Mouse (Mus musculus): Measurements from ENCODE around the gene Spdl1. TPM values are rescaled to one million over a fixed set of nuclear protein-coding genes. Genes with fewer than 3 reads are reported as not detected.

Spdl1 gene
- polyA plus RNA-seq, 1 experiment from 2014 or later, result 21.8 TPM

DNA sequence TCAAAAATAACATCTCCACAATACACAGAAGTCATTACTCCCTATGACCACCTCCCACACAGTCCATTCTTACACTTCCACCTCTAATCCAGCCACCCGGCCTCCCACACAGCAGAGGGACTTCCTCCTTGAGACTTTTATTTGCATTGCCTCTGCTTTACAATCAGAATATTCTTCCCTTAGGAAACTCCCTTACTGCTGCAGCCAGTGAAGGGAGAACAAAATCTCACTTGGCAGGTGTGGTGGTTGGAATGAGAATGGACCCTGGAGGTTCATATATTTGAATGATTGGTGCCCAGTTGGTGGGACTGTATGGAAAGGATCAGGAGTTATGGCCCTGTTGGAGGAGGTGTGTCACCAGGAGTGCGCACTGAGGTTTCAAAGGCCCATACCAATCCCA is 57.4 kb downstream of the Spdl1 start:
- no peak overlapping the region for H3K9ac ChIP-seq (replicated peaks; ENCODE audit: low read depth, low read length)
- no peaks in the 10 kb centered on the region for H3K9me3 ChIP-seq (ENCODE audit: control insufficient read depth, low read depth, low read length)
- ATAC-seq (ENCODE audit: insufficient number of reproducible peaks, insufficient read depth, low FRiP score, low read depth), result no peak
- WGBS, result 74% methylated on average over 2 of the region's 2 CpGs
- no peaks in the 10 kb centered on the region for H3K27me3 ChIP-seq (ENCODE audit: control insufficient read depth, insufficient read depth, low read length)
- H3K4me3 ChIP-seq (ENCODE audit: low read depth, low read length), result no peak overlapping the region
- no peak overlapping the region for H3K4me2 ChIP-seq (replicated peaks; ENCODE audit: low read depth, low read length)
- H3K4me1 ChIP-seq (ENCODE audit: control insufficient read depth, insufficient read depth, low read length), result no peaks in the 10 kb centered on the region
- H3K36me3 ChIP-seq (ENCODE audit: control insufficient read depth, insufficient read depth, low read length), result no peaks in the 10 kb centered on the region
- H3K27ac ChIP-seq (ENCODE audit: low read length), result no peak overlapping the region

DNA sequence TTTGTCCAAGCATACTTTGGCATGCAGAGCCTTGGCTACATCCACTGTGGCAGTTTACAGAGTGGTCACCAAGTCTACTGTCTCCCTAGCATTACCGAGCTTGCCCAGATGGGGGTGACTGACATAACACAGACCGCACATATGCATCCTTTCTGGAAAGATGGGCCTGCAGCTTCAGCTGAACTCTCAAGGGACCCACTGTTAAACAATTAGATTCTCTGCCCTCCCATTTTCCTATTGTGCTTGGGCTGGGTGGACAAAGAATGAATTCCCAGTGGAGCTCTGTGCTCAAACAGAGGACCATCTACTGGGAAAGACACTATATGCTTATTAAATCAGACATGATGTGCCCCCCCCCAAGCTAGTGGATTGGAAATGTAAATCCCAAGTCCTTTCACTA is 58.8 kb downstream of the Spdl1 start:
- WGBS, result 70% methylated on average over 2 of the region's 2 CpGs
- no peak overlapping the region for H3K4me3 ChIP-seq (ENCODE audit: low read depth, low read length)
- H3K27me3 ChIP-seq (ENCODE audit: control insufficient read depth, insufficient read depth, low read length), result no peaks in the 10 kb centered on the region
- no peak overlapping the region for H3K4me2 ChIP-seq (replicated peaks; ENCODE audit: low read depth, low read length)
- no peak for ATAC-seq (ENCODE audit: insufficient number of reproducible peaks, insufficient read depth, low FRiP score, low read depth)
- H3K36me3 ChIP-seq (ENCODE audit: control insufficient read depth, insufficient read depth, low read length), result no peaks in the 10 kb centered on the region
- no peaks in the 10 kb centered on the region for H3K9me3 ChIP-seq (ENCODE audit: control insufficient read depth, low read depth, low read length)
- H3K9ac ChIP-seq (replicated peaks; ENCODE audit: low read depth, low read length), result no peak overlapping the region
- H3K27ac ChIP-seq (ENCODE audit: low read length), result no peak overlapping the region
- 0 out of 2 replicates have a peak, but pooled peaks cover 3% of the 10 kb centered on the region for H3K4me1 ChIP-seq (ENCODE audit: control insufficient read depth, insufficient read depth, low read length)

DNA sequence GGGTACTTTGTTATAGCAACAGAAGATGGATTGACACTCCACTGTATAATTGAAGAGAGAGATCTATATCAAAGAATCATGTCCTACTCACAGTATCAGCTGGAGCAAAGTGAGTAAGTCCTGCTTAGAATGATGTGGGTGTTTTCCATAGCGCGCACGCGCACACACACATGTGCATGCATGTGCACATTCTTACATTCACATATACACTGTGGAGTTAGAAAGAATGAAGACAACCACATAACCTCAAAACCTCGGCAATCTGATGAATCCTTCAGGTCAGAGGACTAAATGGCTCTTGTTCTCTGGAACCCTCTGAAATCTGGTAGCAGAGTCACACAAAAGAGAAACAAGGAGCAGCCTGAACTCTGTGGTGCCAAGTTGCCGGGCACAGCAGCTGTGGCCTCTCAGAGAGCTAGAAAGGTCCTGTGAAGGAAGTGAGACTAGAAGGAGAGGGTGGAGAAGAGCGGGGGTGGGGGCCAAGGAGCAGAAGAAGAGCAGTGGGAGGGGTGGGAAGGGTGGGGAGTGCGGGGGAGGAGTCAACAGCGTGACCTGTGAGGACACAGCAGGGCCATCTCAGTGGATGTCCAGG is 60.0 kb downstream of the Spdl1 start:
- 82% methylated on average over 9 of the region's 9 CpGs for WGBS
- H3K27ac ChIP-seq (ENCODE audit: low read length), result no peak overlapping the region

DNA sequence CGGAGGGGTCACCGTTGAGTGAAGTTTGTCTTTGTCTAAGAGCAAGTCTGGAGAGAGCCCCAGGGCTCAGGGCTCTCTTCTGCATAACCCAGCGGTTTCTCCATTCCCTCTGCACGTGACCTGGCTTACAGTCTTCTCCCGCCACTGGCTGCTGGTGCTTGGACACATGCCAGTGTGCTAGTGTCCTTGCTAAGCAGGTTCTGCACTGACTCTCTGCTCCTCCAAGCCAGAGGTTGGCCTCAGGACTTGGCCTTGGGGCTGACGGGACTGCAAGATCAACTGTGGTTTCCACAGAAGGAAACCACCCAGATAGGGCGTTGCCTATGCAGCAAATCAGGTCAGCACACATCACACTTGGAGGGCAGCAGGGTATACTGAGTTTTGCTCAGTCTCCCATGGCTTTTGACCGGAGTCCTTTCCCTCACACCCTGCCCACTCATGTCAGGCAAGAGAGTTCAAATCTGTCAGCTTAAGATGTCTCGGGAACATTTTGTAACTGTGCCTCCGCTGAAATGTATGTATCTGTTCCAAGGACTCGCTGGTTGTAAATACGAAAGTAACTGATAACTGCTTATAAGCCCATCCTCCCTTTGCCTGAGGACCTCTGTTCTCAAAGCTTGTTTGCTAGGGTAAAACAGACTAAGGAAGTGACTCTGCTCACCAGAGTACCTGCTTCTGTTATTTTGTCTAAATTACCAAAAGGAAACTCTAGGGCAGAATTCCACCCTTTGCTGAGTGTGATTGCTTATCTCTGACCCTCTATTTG is 62.0 kb downstream of the Spdl1 start:
- Histone ChIP-seq H3K36me3 (ENCODE audit: control insufficient read depth, insufficient read depth, low read length) (no peaks in the 10 kb centered on the region), H3K27ac (ENCODE audit: low read length) (no peak overlapping the region), H3K4me3 (ENCODE audit: low read depth, low read length) (no peak overlapping the region), H3K9me3 (ENCODE audit: control insufficient read depth, low read depth, low read length) (no peaks in the 10 kb centered on the region), H3K9ac (replicated peaks; ENCODE audit: low read depth, low read length) (no peak overlapping the region), H3K27me3 (ENCODE audit: control insufficient read depth, insufficient read depth, low read length) (no peaks in the 10 kb centered on the region), H3K4me2 (replicated peaks; ENCODE audit: low read depth, low read length) (no peak overlapping the region), H3K4me1 (ENCODE audit: control insufficient read depth, insufficient read depth, low read length) (0 out of 2 replicates have a peak, but pooled peaks cover 3% of the 10 kb centered on the region)
- WGBS, result 50% methylated on average over 12 of the region's 12 CpGs
- ATAC-seq (ENCODE audit: insufficient number of reproducible peaks, insufficient read depth, low FRiP score, low read depth), result peak; percentile 65; the same call in 1 of the 2 replicates

More for the DNA sequence above, 60.0 kb downstream of the Spdl1 start:
- Histone ChIP-seq H3K9me3 (ENCODE audit: control insufficient read depth, low read depth, low read length) (no peaks in the 10 kb centered on the region), H3K9ac (replicated peaks; ENCODE audit: low read depth, low read length) (no peak overlapping the region), H3K4me2 (replicated peaks; ENCODE audit: low read depth, low read length) (no peak overlapping the region), H3K36me3 (ENCODE audit: control insufficient read depth, insufficient read depth, low read length) (no peaks in the 10 kb centered on the region), H3K4me1 (ENCODE audit: control insufficient read depth, insufficient read depth, low read length) (0 out of 2 replicates have a peak, but pooled peaks cover 3% of the 10 kb centered on the region), H3K27me3 (ENCODE audit: control insufficient read depth, insufficient read depth, low read length) (no peaks in the 10 kb centered on the region), H3K4me3 (ENCODE audit: low read depth, low read length) (no peak overlapping the region)
- ATAC-seq (ENCODE audit: insufficient number of reproducible peaks, insufficient read depth, low FRiP score, low read depth), result no peak

DNA sequence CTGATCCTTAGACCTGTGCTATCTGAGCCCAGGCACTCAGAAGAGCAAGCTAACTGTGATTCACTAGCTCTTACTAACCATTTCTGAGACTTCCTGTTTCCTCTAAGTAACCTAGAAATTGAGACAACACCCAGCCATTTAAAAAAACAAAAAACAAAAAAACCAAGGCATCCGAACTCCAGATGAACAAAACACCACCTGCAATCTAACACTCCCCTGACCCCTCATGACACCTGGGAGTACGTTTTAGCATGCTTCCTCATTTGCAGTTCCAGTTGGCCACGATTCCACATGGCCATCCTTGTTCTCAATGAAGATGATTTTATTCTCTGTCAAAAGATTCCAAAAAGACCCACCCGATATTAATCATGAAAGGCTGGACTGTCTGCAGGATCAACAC is 62.8 kb downstream of the Spdl1 start:
- Histone ChIP-seq H3K4me1 (ENCODE audit: control insufficient read depth, insufficient read depth, low read length) (0 out of 2 replicates have a peak, but pooled peaks cover 3% of the 10 kb centered on the region), H3K4me2 (replicated peaks; ENCODE audit: low read depth, low read length) (no peak overlapping the region), H3K9me3 (ENCODE audit: control insufficient read depth, low read depth, low read length) (no peaks in the 10 kb centered on the region), H3K27ac (ENCODE audit: low read length) (no peak overlapping the region), H3K9ac (replicated peaks; ENCODE audit: low read depth, low read length) (no peak overlapping the region), H3K4me3 (ENCODE audit: low read depth, low read length) (no peak overlapping the region), H3K36me3 (ENCODE audit: control insufficient read depth, insufficient read depth, low read length) (no peaks in the 10 kb centered on the region), H3K27me3 (ENCODE audit: control insufficient read depth, insufficient read depth, low read length) (no peaks in the 10 kb centered on the region)
- ATAC-seq (ENCODE audit: insufficient number of reproducible peaks, insufficient read depth, low FRiP score, low read depth), result no peak
- 46% methylated on average over 4 of the region's 4 CpGs for WGBS

DNA sequence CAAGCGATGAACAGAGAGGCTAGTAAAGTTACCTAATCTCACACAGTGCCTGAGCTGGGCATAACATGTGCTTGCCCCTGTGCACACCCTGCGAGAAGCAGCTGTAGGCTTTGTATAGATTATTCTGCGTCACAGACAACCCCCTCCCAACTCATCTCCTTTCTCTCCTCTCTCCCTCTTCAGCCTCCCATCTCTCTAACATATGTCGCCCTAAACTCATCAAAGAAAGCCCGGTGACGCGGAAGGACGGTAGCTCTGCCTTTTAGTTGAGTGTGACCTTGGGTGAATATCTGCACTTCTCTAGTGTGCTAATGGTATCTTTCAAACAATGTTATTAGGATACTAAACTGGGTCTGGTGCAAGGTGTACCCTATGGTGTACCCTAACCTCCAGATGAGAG is 63.5 kb downstream of the Spdl1 start:
- no peaks in the 10 kb centered on the region for H3K36me3 ChIP-seq (ENCODE audit: control insufficient read depth, insufficient read depth, low read length)
- ATAC-seq (ENCODE audit: insufficient number of reproducible peaks, insufficient read depth, low FRiP score, low read depth), result no peak
- no peaks in the 10 kb centered on the region for H3K27me3 ChIP-seq (ENCODE audit: control insufficient read depth, insufficient read depth, low read length)
- H3K9ac ChIP-seq (replicated peaks; ENCODE audit: low read depth, low read length), result no peak overlapping the region
- no peak overlapping the region for H3K4me2 ChIP-seq (replicated peaks; ENCODE audit: low read depth, low read length)
- H3K9me3 ChIP-seq (ENCODE audit: control insufficient read depth, low read depth, low read length), result no peaks in the 10 kb centered on the region
- 91% methylated on average over 8 of the region's 8 CpGs for WGBS
- 0 out of 2 replicates have a peak, but pooled peaks cover 3% of the 10 kb centered on the region for H3K4me1 ChIP-seq (ENCODE audit: control insufficient read depth, insufficient read depth, low read length)
- H3K27ac ChIP-seq (ENCODE audit: low read length), result no peak overlapping the region
- H3K4me3 ChIP-seq (ENCODE audit: low read depth, low read length), result no peak overlapping the region

DNA sequence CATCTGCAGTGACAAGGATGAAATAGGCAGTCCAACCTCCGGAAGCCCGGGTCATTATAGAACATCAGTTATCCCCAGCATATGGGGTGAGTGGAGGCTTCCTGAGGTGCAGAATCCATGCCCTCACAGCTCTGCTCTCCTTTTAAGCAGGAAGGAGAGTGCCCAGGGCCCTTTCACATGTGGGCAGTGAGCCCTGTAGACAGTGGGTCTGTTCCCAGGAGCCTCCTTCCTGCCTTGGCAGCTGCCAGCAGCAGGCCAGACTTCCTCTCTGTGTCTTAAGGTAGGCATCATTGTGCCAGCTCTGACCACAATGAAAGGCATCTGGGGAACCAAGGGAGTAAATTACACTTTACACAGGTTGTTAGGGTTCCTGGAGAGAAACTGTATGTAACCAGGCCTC is 64.0 kb downstream of the Spdl1 start:
- Histone ChIP-seq H3K4me1 (ENCODE audit: control insufficient read depth, insufficient read depth, low read length) (0 out of 2 replicates have a peak, but pooled peaks cover 3% of the 10 kb centered on the region), H3K36me3 (ENCODE audit: control insufficient read depth, insufficient read depth, low read length) (no peaks in the 10 kb centered on the region), H3K27ac (ENCODE audit: low read length) (no peak overlapping the region), H3K4me2 (replicated peaks; ENCODE audit: low read depth, low read length) (no peak overlapping the region), H3K9ac (replicated peaks; ENCODE audit: low read depth, low read length) (no peak overlapping the region), H3K4me3 (ENCODE audit: low read depth, low read length) (no peak overlapping the region), H3K9me3 (ENCODE audit: control insufficient read depth, low read depth, low read length) (no peaks in the 10 kb centered on the region), H3K27me3 (ENCODE audit: control insufficient read depth, insufficient read depth, low read length) (no peaks in the 10 kb centered on the region)
- 75% methylated on average over 2 of the region's 2 CpGs for WGBS
- no peak for ATAC-seq (ENCODE audit: insufficient number of reproducible peaks, insufficient read depth, low FRiP score, low read depth)

DNA sequence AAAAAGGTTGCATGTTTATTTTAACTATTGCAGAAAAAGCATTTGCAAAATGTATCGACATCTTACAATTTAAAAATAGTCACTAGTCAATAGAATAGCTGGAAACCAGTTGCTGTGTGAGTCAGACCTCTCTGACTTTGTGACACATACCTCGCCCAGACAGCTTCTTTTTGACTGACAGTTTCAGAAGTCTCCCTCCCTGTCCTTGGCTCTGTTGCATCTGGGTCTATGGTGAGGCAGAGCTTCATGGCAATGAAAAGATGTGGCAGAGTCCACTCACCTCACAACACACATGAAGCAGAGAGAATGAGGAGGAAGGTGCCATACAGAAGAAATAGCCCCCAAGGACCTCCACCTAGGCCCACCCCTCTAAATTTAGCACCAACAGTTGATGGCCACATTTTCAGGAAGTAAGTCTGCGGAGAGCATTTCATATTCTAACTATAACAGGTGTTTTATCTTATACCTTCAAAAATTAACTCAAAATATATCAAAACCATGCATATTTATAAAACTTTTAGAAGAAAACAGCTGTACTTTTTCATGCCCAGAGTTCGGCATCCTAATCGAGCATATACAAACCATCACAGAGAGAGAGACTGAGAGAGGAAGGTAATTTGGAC is 69.6 kb downstream of the Spdl1 start:
- no peak for ATAC-seq (ENCODE audit: insufficient number of reproducible peaks, insufficient read depth, low FRiP score, low read depth)

More for the DNA sequence above, 69.6 kb downstream of the Spdl1 start:
- H3K36me3 ChIP-seq (ENCODE audit: control insufficient read depth, insufficient read depth, low read length), result no peaks in the 10 kb centered on the region
- 73% methylated on average over 5 of the region's 5 CpGs for WGBS
- H3K4me3 ChIP-seq (ENCODE audit: low read depth, low read length), result no peak overlapping the region
- H3K4me2 ChIP-seq (replicated peaks; ENCODE audit: low read depth, low read length), result no peak overlapping the region
- no peak overlapping the region for H3K27ac ChIP-seq (ENCODE audit: low read length)
- H3K4me1 ChIP-seq (ENCODE audit: control insufficient read depth, insufficient read depth, low read length), result no peaks in the 10 kb centered on the region
- no peaks in the 10 kb centered on the region for H3K27me3 ChIP-seq (ENCODE audit: control insufficient read depth, insufficient read depth, low read length)
- H3K9me3 ChIP-seq (ENCODE audit: control insufficient read depth, low read depth, low read length), result no peaks in the 10 kb centered on the region
- H3K9ac ChIP-seq (replicated peaks; ENCODE audit: low read depth, low read length), result no peak overlapping the region
